ENCODE assay signal across 10 mouse cellular contexts in genomic region chr12:9575158-9576042, GRCm38 (mm10). TPM values are rescaled to one million over a fixed set of nuclear protein-coding genes. Genes with fewer than 3 reads are reported as not detected.
DNase-seq lines count a peak whose midpoint lies in the region; ATAC-seq lines count a peak whose summit lies in the region.
"Had no signal": no experiment of that assay in that cellular context is flagged by ENCODE, and none has a peak within 500 bp of the region (broad histone marks: within the 10 kb centered on the region; RNA-seq: fewer than 3 reads in every experiment).

No protein-coding gene starts in this region.

- H3K4me1 ChIP-seq in kidney, embryonic 15.5 days = peaks cover 53% of the 10 kb centered on the region
- peaks cover 6% of the 10 kb centered on the region for H3K4me1 ChIP-seq in embryonic facial prominence, embryonic 11.5 days (ENCODE audit: control insufficient read depth, insufficient read depth, low read length)
- H3K4me1 ChIP-seq in hindbrain, embryonic 11.5 days (replicated peaks; ENCODE audit: control insufficient read depth, insufficient read depth, low read length) = no peaks in the 10 kb centered on the region
- H3K4me1 ChIP-seq in neural tube, embryonic 11.5 days (ENCODE audit: control insufficient read depth, insufficient read depth, low read length) = no peaks in the 10 kb centered on the region

- no peak for ATAC-seq in kidney, embryonic 15.5 days (replicated peaks; ENCODE audit: low FRiP score)
- ATAC-seq in embryonic facial prominence, embryonic 11.5 days (replicated peaks; ENCODE audit: insufficient number of reproducible peaks, low FRiP score, low TSS enrichment, low read depth) = no peak
- no peak for ATAC-seq in hindbrain, embryonic 11.5 days (ENCODE audit: low FRiP score)
- ATAC-seq in neural tube, embryonic 11.5 days (ENCODE audit: insufficient read depth, low FRiP score, low TSS enrichment) = no peak
- ATAC-seq in granulocyte monocyte progenitor cell, adult 5-6 weeks (replicated peaks; ENCODE audit: poor library complexity, severe bottlenecking) = no peak
- no peak for ATAC-seq in erythroid progenitor cell, adult 5-6 weeks (replicated peaks; ENCODE audit: low FRiP score, poor library complexity, severe bottlenecking)

- peak overlapping the region; percentile 49 for H3K9ac ChIP-seq in kidney, embryonic 15.5 days
- H3K9ac ChIP-seq in embryonic facial prominence, embryonic 11.5 days (replicated peaks; ENCODE audit: low read length) = peak overlapping the region; percentile 70
- no peak overlapping the region for H3K9ac ChIP-seq in hindbrain, embryonic 11.5 days (ENCODE audit: low read depth, low read length)
- H3K9ac ChIP-seq in neural tube, embryonic 11.5 days (ENCODE audit: low read length) = no peak overlapping the region

- no peak for DNase-seq in kidney, postnatal 10 days
- peak; percentile 34 for DNase-seq in embryonic facial prominence, embryonic 11.5 days (ENCODE audit: low spot score)
- DNase-seq in hindbrain, embryonic 11.5 days (ENCODE audit: low spot score) = peak; percentile 61
- DNase-seq in neural tube, embryonic 11.5 days (ENCODE audit: low spot score) = peak; percentile 41
- no peak for DNase-seq in left cerebral cortex, adult 9 months (ENCODE audit: low spot score in 2 of 2)
- DNase-seq: spleen, adult 18-20 months had no signal

- no peaks in the 10 kb centered on the region for H3K36me3 ChIP-seq in kidney, embryonic 15.5 days
- no peaks in the 10 kb centered on the region for H3K36me3 ChIP-seq in embryonic facial prominence, embryonic 11.5 days (replicated peaks; ENCODE audit: control insufficient read depth, insufficient read depth, low read depth, low read length)
- H3K36me3 ChIP-seq in hindbrain, embryonic 11.5 days (ENCODE audit: control insufficient read depth, insufficient read depth, low read length) = no peaks in the 10 kb centered on the region
- H3K36me3 ChIP-seq in neural tube, embryonic 11.5 days (ENCODE audit: control insufficient read depth, insufficient read depth, low read length) = no peaks in the 10 kb centered on the region

- 5% methylated on average over 21 of the region's 21 CpGs for WGBS in kidney, embryonic 15.5 days
- WGBS in embryonic facial prominence, embryonic 11.5 days = 3% methylated on average over 21 of the region's 21 CpGs
- 1% methylated on average over 21 of the region's 21 CpGs for WGBS in hindbrain, embryonic 11.5 days
- WGBS in neural tube, embryonic 11.5 days = 2% methylated on average over 21 of the region's 21 CpGs

- H3K4me3 ChIP-seq in kidney, embryonic 15.5 days (replicated peaks) = peak overlapping the region; percentile 55
- peak overlapping the region; percentile 59 for H3K4me3 ChIP-seq in embryonic facial prominence, embryonic 11.5 days (ENCODE audit: low read depth, low read length)
- H3K4me3 ChIP-seq in hindbrain, embryonic 11.5 days (ENCODE audit: low read depth, low read length) = no peak overlapping the region
- peak overlapping the region; percentile 21 for H3K4me3 ChIP-seq in neural tube, embryonic 11.5 days (ENCODE audit: low read depth, low read length)

- peaks cover 96% of the 10 kb centered on the region for H3K27me3 ChIP-seq in kidney, embryonic 15.5 days
- peaks cover 56% of the 10 kb centered on the region for H3K27me3 ChIP-seq in embryonic facial prominence, embryonic 11.5 days (ENCODE audit: control insufficient read depth, insufficient read depth, low read length)
- H3K27me3 ChIP-seq in hindbrain, embryonic 11.5 days (ENCODE audit: control insufficient read depth, insufficient read depth, low read length) = peaks cover 86% of the 10 kb centered on the region
- peaks cover 99% of the 10 kb centered on the region for H3K27me3 ChIP-seq in neural tube, embryonic 11.5 days (ENCODE audit: control insufficient read depth, insufficient read depth, low read length)

- H3K9me3 ChIP-seq in kidney, embryonic 15.5 days (replicated peaks) = no peaks in the 10 kb centered on the region
- H3K9me3 ChIP-seq in embryonic facial prominence, embryonic 11.5 days (replicated peaks; ENCODE audit: control insufficient read depth, low read length) = no peaks in the 10 kb centered on the region
- no peaks in the 10 kb centered on the region for H3K9me3 ChIP-seq in hindbrain, embryonic 11.5 days (ENCODE audit: control insufficient read depth, low read length)
- H3K9me3 ChIP-seq in neural tube, embryonic 11.5 days (ENCODE audit: control insufficient read depth, low read length) = no peaks in the 10 kb centered on the region

- H3K4me2 ChIP-seq in kidney, embryonic 15.5 days = peak overlapping the region; percentile 74
- peak overlapping the region; percentile 67; the same call in 1 of the 2 replicates for H3K4me2 ChIP-seq in embryonic facial prominence, embryonic 11.5 days (ENCODE audit: low read depth, low read length)
- 0 out of 2 replicates have a peak overlapping the region, but pooled peaks have one; percentile 68 for H3K4me2 ChIP-seq in hindbrain, embryonic 11.5 days (replicated peaks; ENCODE audit: low read depth, low read length)
- no peak overlapping the region for H3K4me2 ChIP-seq in neural tube, embryonic 11.5 days (ENCODE audit: low read depth)

- 0 out of 2 replicates have a peak overlapping the region, but pooled peaks have one; percentile 69 for H3K27ac ChIP-seq in kidney, embryonic 15.5 days
- no peak overlapping the region for H3K27ac ChIP-seq in embryonic facial prominence, embryonic 11.5 days (replicated peaks; ENCODE audit: low read depth, low read length)
- H3K27ac ChIP-seq in hindbrain, embryonic 11.5 days (ENCODE audit: low read depth, low read length) = no peak overlapping the region
- no peak overlapping the region for H3K27ac ChIP-seq in neural tube, embryonic 11.5 days (ENCODE audit: low read depth, low read length)
- H3K27ac ChIP-seq: macrophage had no signal

RNA-seq across cellular contexts. Expression of gene Osr1, which starts 5.5 kb away (rescaled TPM):
- polyA plus RNA-seq in kidney, embryonic 15.5 days (2015; fragmentation: Nextera tagmentation; extraction: Ambion mirVana) = 30.4 and 35.7 TPM in 2 replicates
- 43.8 and 46.8 TPM in 2 replicates for polyA plus RNA-seq in embryonic facial prominence, embryonic 11.5 days (2014; fragmentation: Nextera tagmentation; extraction: Ambion mirVana)
- 9.9 and 13.6 TPM in 2 replicates for polyA plus RNA-seq in hindbrain, embryonic 11.5 days (2014; fragmentation: Nextera tagmentation; extraction: Ambion mirVana)
- 11.6 and 17.4 TPM in 2 replicates for polyA plus RNA-seq in neural tube, embryonic 11.5 days (2014; fragmentation: Nextera tagmentation; extraction: Ambion mirVana)
- 0.64 TPM in 1 of 2 replicates, not detected in the other for total RNA-seq in granulocyte monocyte progenitor cell, adult 5-6 weeks (2014; fragmentation: Nextera tagmentation)
- total RNA-seq in granulocyte monocyte progenitor cell, adult 5-6 weeks (2017) = not detected in 2 replicates
- not detected in 2 replicates for total RNA-seq in erythroid progenitor cell, adult 5-6 weeks (2015; ENCODE audit: low replicate concordance)
- not detected in 2 replicates for total RNA-seq in erythroid progenitor cell, adult 5-6 weeks (2017; ENCODE audit: low replicate concordance)
- polyA plus RNA-seq: macrophage had no signal

Comparison
In these comparisons a context has a peak if more than half of its experiments do, and no peak if none do; other contexts are left out.
1. H3K9ac ChIP-seq: peak in kidney, embryonic 15.5 days (single experiment) and embryonic facial prominence, embryonic 11.5 days (single experiment); none in hindbrain, embryonic 11.5 days (single experiment) and neural tube, embryonic 11.5 days (single experiment).
2. DNase-seq: peak in embryonic facial prominence, embryonic 11.5 days (single experiment), hindbrain, embryonic 11.5 days (single experiment) and neural tube, embryonic 11.5 days (single experiment); none in kidney, postnatal 10 days (single experiment) and left cerebral cortex, adult 9 months (0 of 2).